Mouse (Mus musculus) small intestine, adult 2 months (tissue): ENCODE measurements at regions not wholly inside any gene's neighbourhood (a gene's known extent, or its start where the extent isn't known, plus 50 kb on each side); places are given as distances from the start of the nearest gene placed in this dataset.

ENCODE experiments used
- H3K27ac ChIP-seq: fragments of 200-500 bp; 2 replicates; pipeline ENCODE4 v1.5.1; 2012; ENCODE audit warnings: low read depth, low read length, control low read depth, inconsistent platforms; ENCODE audit not compliant: insufficient read depth
- H3K27me3 ChIP-seq: fragments of 200-500 bp; 2 replicates; pipeline ENCODE4 v1.6.1; 2012; ENCODE audit warnings: mild to moderate bottlenecking, moderate library complexity, low read length, inconsistent platforms; ENCODE audit not compliant: control insufficient read depth, insufficient read depth
- H3K36me3 ChIP-seq: fragments of 200-500 bp; 2 replicates; pipeline ENCODE4 v1.6.1; 2012; ENCODE audit warnings: mild to moderate bottlenecking, low read length, control low read depth, inconsistent platforms; ENCODE audit not compliant: control insufficient read depth, insufficient read depth
- H3K4me1 ChIP-seq: fragments of 200-500 bp; 2 replicates; pipeline ENCODE4 v1.6.1; 2012; ENCODE audit warnings: low read length, inconsistent platforms, mixed read lengths; ENCODE audit not compliant: control insufficient read depth, insufficient read depth, insufficient read length
- H3K4me3 ChIP-seq: fragments of 200-500 bp; 2 replicates; pipeline ENCODE4 v1.5.1; 2012; ENCODE audit warnings: low read depth, mild to moderate bottlenecking, control low read depth, inconsistent platforms, low read length, moderate library complexity
- CTCF ChIP-seq: fragments of 200-500 bp; IDR thresholded peaks from 2 replicates; pipeline ENCODE4 v1.5.1; 2012; ENCODE audit warnings: low read depth, mild to moderate bottlenecking, control low read depth, inconsistent platforms, low read length, moderate library complexity, mixed read lengths; ENCODE audit not compliant: insufficient replicate concordance, insufficient read length; ENCODE audit errors: extremely low read depth
- POLR2A ChIP-seq: fragments of 200-500 bp; IDR thresholded peaks from 2 replicates; pipeline ENCODE4 v1.6.1; 2012; ENCODE audit warnings: low read depth, mild to moderate bottlenecking, control low read depth, inconsistent platforms, low read length, moderate library complexity
- WGBS: fragments of 180-500 bp; shearing (Covaris S2); methylation state at CpG from one replicate; pipeline ENCODE4 v1.1.7; 2018; 5-methylcytosine and 5-hydroxymethylcytosine counted together

DNA sequence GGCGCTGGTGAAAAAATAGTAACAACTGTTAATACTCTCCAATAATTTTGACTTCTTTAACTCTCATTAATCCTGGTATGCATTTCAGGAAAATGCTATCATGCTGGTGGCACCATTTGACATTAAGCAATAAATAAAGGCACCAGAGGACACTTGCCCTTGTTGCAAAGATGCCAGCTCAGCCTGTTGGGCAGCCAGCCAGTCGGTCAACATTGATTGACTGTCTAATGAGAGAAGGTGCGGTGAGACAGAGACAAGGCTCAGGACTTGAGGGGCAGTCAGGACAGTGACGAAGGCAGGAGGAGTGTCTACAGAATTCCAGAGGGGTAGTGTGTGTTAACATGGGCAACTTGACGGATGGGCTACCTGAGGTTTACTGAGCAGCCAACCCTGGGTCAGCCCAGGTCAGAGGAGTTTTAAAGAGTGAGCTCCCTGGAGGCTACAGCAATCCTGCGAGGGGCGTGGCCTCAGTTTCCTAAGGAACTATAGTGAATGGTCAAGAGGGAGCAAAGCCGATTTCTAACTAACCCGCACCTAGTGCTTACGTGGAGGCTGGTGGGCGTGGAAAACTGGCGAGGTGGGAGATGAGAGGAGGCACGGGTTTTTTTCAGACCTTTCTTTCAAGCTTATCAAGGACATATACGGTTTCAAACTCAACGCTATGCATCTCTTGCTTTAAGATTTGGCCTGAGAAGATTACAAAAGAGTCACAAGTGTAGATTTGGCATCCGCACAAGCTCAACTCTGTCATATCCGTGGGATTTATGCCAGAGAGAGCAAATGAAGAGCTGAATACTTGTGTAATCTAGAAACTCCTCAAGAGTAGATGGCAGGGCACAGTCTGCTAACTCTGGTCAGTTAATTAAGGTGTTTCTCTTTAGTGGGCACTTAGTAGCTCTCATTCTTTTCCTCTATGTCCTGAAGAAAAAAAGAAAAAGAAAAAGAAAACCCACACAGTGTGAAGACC, 350.0 kb upstream of the Kif2a start:
- Histone ChIP-seq H3K4me1 (no peaks in the 10 kb centered on the region), H3K36me3 (no peaks in the 10 kb centered on the region), H3K4me3 (no peak overlapping the region), H3K27me3 (no peaks in the 10 kb centered on the region), H3K27ac (no peak overlapping the region)
- WGBS, result 35% methylated on average over 17 of the region's 17 CpGs
- TF ChIP-seq CTCF (no peak), POLR2A (no peak)

DNA sequence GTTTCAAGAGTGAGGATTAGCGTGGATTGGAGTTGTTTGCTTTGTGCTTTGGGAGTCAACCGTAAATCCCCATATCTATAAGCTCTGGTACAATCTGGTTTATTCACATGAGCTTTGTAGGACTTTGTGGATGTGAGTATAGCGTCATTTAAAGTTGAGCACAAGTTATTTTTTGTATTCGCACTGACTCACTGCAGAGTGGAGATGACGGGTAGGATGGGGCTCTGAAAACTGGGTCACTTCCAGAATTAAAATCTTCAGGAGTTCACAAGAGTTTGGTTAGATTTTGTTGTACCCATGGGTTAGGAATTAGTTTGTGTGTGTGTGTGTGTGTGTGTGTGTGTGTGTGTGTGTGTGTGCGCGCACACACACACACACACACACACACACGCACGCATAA, 345.7 kb upstream of the Kif2a start:
- Histone ChIP-seq H3K27me3 (no peaks in the 10 kb centered on the region), H3K27ac (no peak overlapping the region), H3K36me3 (no peaks in the 10 kb centered on the region), H3K4me3 (no peak overlapping the region), H3K4me1 (no peaks in the 10 kb centered on the region)
- TF ChIP-seq POLR2A (no peak), CTCF (no peak)
- 83% methylated on average over 9 of the region's 9 CpGs for WGBS

- TF ChIP-seq POLR2A, result no peak
- TF ChIP-seq CTCF, result no peak
Observed at GRCm38 (mm10) chr13:107365766-107366165, 343.8 kb upstream of the Kif2a start.

DNA sequence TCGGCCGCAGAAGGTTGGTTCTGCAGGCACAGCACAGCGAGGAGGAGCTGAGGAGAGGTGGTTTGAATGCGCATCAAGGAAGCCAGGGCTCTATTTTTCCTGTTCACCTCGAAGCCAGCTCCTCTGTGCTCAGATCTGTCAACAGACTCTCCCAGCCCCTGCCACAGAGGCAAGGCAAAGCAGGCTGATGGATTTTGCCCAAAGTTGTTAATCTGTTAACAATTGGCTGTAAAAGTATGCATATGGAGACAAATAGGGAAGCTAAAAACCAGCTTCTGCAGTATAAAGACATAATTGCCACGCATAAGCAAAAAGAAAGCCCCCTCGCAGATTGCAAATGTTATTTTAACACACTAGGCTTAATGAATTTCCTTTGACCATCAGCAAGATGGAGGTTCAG, 343.3 kb upstream of the Kif2a start:
- Histone ChIP-seq H3K27me3 (no peaks in the 10 kb centered on the region), H3K4me1 (no peaks in the 10 kb centered on the region), H3K27ac (no peak overlapping the region), H3K4me3 (no peak overlapping the region), H3K36me3 (no peaks in the 10 kb centered on the region)
- no peak for TF ChIP-seq CTCF
- no peak for TF ChIP-seq POLR2A
- 75% methylated on average over 7 of the region's 7 CpGs for WGBS

More at GRCm38 (mm10) chr13:107365766-107366165, 343.8 kb upstream of the Kif2a start:
- Histone ChIP-seq H3K27ac (no peak overlapping the region), H3K36me3 (no peaks in the 10 kb centered on the region), H3K27me3 (no peaks in the 10 kb centered on the region), H3K4me1 (no peaks in the 10 kb centered on the region), H3K4me3 (no peak overlapping the region)
- WGBS, result 91% methylated on average over 6 of the region's 6 CpGs

- Histone ChIP-seq H3K27ac (no peak overlapping the region), H3K4me1 (no peaks in the 10 kb centered on the region), H3K36me3 (no peaks in the 10 kb centered on the region), H3K4me3 (no peak overlapping the region), H3K27me3 (no peaks in the 10 kb centered on the region)
- 66% methylated on average over 8 of the region's 8 CpGs for WGBS
- TF ChIP-seq CTCF, result no peak
- TF ChIP-seq POLR2A, result no peak
Observed at GRCm38 (mm10) chr13:107362806-107363687, 341.1 kb upstream of the Kif2a start.

GRCm38 (mm10) chr13:107340802-107341364, 319.0 kb upstream of the Kif2a start:
- Histone ChIP-seq H3K4me1 (no peaks in the 10 kb centered on the region), H3K27ac (no peak overlapping the region), H3K4me3 (no peak overlapping the region), H3K36me3 (no peaks in the 10 kb centered on the region), H3K27me3 (no peaks in the 10 kb centered on the region)
- TF ChIP-seq CTCF (no peak), POLR2A (no peak)
- 47% methylated on average over 11 of the region's 11 CpGs for WGBS
